Mouse (Mus musculus) gonadal fat pad, adult 2 months (tissue): ENCODE data around the gene Tmem144. TPM values are rescaled to one million over a fixed set of nuclear protein-coding genes. Genes with fewer than 3 reads are reported as not detected.
A peak's percentile ranks its signal among the peaks of the same experiment; 100 is the strongest.
"Not testable (repeated sequence)": the region's sequence is repeated elsewhere in the genome, so short reads cannot be mapped to it uniquely, and the experiment has no call there.

ENCODE experiments used
- DNase-seq: peaks from one replicate; pipeline ENCODE4 v3.0.0-alpha.2; 2012; ENCODE audit warnings: low read depth
- polyA plus RNA-seq: library from polyadenylated mRNA; depleted of rRNA; stranded (reverse); fragments of >200 nt; gene quantifications from 2 replicates; pipeline ENCODE4 v1.2.3, GENCODE M21; 2012; rRNA removed

Gene Tmem144
- polyA plus RNA-seq, 1 experiment, result 1.6 TPM

DNA sequence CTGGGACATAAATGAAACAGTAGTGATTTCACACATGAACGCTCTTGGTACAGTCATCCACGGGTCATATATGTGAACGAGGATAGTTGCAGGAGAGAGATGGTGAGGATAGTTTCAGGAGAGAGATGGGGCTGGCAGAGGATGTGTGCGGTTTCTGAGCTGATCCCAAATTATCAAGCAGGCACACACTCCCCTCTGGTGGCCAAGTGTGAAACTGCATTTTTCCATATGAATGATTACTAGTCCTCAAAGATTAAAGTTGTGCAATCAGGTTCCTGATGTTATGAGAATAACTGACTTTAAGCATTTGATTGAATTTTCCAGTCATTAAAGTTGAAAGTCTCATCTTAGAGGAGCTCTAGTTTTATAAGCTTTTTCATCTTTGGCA is 43.4 kb downstream of the Tmem144 start:
- no peak for DNase-seq

DNA sequence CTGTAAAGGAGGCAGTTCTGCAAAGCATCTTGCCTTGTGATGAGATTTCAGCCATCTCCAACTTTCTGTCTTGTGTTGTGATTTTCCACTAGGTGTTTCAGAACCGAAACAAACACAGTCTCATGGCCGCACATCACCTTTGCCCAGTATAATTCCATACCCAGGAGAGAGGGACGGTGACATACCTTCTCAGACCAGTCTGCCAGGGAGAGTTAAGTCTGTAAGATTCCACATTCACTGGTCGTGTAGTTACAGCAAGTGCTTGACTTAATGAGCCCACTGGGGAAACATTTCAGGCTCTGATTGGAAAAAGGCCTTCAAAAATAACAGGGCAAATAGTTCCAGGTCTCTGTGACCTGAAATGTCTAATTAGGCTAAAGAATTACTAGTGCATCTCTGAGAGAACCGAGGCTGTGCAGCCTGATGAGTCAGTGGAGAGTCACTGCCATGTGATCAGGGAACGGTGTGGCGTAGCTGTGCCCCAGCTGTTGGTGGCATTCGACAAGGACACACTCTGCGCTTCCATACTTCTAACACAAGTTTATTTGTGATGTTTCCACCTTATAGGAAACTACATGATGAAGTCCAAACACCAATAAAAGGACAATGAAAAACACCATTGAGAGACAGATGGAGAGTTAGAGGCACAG is 43.9 kb downstream of the Tmem144 start:
- DNase-seq, result no peak

DNA sequence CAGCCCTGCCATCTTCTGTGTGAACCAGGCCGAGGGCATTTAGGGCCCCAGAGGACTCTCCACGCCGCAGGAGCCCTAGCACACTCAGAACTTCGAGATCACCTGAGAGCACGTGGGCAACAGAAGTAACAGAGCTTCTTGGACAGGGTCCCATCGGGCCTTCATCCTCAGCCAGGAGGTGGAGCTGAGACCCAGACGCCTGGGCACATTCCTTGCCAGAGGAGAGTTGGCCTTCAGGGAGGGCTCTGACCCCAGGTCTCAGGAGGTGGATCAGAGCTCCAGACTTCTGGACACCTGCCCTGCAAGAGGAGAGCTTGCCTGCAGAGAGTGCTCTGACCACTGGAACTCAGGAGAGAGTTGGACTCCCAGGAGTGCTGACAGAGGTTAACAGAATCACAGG is 51.8 kb downstream of the Tmem144 start:
- DNase-seq, result not testable (repeated sequence)

DNA sequence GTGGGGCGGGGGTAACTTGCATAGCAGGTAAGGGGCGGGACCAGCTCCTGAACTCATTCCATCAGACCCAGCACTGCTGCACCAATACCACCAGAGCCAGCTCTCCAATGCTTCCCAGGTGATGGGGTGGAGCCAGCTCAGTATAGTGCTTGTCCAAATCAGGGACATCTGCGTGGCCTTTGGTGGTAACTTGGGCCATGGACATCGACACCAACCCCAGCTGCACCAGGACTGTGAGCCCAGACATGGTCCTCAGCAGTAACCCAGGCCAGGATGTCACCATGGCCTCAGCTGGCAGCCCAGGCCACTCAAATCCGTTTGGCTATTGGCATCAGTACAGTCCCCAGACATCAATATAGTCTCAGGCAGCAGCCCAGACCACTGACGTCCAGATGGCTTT is 60.3 kb downstream of the Tmem144 start:
- DNase-seq, result no peak

DNA sequence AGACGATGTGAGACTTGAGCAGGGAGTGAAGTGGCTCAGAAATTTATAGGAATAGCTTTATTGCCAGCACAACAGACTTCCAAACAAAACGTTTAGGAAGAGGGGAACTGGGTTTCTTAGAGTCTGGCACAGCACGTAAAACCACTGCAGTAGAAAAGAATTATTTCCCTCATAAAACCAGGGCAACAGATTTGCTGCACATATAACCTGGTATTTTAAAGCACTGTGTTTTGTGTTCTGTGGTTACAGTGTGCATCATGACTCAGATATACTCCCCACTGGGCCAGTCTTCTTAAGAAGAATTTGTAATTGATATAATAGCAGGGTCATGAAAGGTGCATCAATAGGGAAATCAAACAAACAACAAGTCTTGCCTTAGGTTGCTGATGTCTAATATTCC is 62.2 kb downstream of the Tmem144 start:
- no peak for DNase-seq

DNA sequence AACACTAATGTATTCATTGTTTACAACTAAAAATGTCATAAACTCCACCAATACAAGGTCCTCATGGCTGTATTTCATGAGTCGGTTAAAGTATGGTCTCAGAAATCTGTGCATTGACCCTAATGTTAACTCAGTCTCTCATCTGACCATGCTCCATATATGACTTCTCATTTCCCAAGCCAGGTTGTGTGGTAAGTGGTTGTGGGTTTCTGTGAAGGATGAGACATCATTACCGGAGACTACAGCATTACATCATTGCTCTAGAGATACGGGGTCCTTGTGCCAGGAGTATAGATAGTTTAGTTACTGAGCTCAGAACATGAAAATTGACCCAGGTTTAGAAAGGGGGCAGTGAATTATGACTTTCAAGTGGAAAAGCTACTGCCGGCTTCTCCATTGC is 63.0 kb downstream of the Tmem144 start:
- no peak for DNase-seq

DNA sequence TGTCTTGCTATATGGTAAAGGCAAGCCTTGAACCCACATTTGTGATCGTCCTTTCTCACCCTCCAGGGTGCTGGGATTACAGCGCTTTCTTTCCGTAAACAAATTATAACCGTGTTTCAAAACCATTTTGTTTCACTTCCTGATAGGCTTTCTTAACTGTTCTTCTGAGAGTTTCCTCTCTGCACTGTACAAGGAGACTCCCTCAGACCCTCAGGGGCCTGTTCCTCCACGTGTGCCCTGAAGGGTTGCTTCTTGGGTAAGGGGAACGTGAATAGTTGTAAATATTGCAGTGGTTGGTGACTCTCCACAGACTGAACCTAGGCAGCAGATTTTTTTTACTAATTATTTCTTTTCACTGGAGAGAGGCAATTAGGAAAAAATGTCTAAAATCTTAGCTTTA is 63.6 kb downstream of the Tmem144 start:
- DNase-seq, result no peak

DNA sequence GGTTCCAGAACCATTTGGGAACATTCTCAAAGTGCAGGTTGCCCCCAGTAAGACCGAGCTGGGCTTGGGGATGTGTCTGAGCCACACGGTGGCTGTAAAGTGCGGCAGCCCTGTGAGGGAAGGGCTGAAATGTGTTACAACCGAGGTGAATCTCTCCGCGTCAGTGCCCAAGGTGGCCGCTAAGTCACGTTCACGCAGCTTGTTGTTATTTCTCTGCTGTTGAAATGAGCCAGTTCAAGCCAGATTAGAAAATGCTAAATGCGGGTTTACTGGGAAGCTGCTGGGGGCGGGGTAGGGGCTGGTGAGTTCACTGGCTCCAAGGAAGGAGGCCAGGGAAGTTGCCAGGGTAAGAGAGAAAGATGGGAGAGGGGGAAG is 68.2 kb downstream of the Tmem144 start:
- no peak for DNase-seq

DNA sequence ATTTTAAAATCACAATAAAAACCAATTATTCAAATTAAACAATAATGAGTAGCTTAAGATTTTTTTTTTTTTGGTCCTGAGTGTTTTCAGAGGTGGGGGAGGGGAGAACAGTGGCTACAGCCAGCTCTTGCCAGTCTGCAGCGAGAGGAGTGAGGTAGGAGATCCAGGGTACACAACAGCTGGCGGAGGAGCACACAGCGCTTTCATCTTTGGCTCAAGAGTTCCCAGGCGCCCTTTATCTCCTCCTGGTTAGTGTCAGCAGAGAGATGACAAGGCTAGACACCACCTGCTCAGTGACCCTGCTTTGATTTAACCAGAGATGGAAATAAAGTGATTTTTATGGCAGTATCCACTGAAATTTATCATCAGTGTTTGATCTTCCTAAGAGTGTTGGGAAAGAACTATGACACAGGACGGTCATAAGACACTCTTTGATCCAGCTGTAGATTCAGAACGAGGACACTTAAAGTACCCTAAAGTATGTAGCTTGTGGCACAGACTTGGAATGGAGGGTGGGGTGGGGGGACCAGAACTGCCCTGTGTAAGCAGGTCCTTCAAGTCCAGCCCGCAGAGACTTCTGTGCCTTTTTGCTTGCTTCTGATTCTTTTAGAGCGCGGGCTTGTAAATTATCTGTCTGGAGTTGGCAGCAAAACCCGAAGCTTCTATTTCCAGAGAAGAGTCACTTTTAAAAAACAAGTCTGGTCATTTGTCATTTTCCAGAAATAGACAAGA is 68.8 kb downstream of the Tmem144 start:
- DNase-seq, result no peak

DNA sequence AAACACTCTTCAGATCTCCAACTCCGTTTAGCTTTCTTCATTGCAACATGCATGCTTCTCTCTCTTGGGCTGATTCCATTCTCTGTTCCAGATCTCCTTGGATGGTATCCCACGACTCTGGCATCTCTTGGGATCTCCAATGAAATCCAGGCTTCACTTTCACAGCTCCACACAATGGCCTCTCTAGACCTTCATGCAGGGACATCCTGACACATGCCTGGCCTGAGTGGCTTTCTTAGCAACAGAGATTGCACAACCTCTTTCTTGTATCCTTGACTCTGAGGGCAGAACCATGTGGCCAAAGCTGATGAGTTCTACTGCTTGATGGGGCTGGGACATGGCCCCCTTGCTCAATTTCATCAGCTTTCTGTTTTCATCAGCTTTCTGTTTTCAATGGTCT is 79.9 kb downstream of the Tmem144 start:
- peak; percentile 14 for DNase-seq

Other genes with a start within 250 kb of the Tmem144 start
- 1.4 and 1.7 TPM in 2 replicates for gene 4930579G24Rik, start 223.7 kb downstream of the Tmem144 start, polyA plus RNA-seq
- 32.5 and 33.9 TPM in 2 replicates for gene Etfdh, start 223.3 kb downstream of the Tmem144 start, polyA plus RNA-seq
- gene Rxfp1, start 114.9 kb downstream of the Tmem144 start, polyA plus RNA-seq, result 0.04 TPM in 1 of 2 replicates, not detected in the other
- 10.7 and 17.2 TPM in 2 replicates for gene Fam198b, start 31.8 kb upstream of the Tmem144 start, polyA plus RNA-seq